Mouse (Mus musculus): Measurements from ENCODE around the gene Ophn1. TPM values are rescaled to one million over a fixed set of nuclear protein-coding genes. Genes with fewer than 3 reads are reported as not detected.

The Ophn1 gene
- 1.5 TPM for total RNA-seq (2023)

DNA sequence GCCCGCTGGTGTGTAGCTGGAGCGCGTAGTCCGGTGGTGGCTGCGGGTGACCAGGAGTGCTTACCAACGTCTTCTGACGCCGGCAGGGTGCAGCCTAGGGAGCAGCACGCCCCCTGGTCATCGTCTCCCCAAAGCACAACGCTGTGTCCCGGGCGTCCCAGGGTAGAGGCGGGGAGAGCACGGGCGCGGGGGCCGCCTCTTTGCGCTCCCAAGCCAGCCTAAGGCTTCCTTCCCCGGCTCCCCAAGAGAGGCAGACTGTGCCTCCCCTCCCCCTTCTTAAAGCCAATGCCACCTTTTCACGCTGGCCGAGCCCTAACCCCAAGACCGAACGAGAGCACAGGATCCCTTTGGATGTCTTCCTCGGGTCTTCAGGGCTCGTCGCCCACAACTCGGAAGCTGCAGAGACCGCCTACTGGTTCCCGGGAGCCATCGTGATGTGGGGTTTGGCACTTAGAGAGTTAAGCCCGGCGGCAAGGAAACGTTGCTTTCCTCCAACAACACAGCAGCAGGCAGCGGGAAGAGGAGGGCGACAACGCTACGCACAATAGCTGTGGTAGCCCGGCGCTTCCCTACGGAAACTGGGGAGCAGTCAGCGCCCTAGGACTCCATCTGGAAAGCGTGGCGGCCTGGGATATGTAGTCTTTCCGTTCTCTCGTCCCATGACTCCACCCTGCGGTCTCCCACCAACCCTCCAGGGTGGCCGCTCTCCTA is at the start of gene Ophn1:
Ophn1 (minus strand) TSS at position 620 of the 711 bp plus-strand sequence.

DNA sequence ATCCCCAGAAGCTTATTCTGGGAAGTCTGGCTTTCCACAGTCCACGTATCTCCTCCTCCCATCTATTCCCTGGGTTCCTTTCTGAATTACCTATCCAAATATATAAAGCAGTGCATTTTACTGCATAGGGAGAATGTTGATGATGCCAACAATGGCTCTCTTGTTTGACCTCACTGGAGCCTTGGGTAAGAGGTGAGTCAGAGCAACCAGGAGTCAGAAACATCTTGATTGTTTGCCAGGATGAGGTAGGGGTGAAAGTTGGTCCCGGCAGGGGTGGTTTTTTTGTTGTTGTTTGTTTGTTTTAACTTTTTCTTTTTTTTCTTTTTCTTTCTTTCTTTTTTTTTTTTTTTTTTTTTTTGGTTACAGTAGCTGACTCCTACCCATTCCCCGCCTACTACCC is 45.3 kb upstream of the Ophn1 start, which contains the start of gene Yipf6:
Yipf6 (plus strand) TSS at position 216 of the 400 bp plus-strand sequence.

Other genes with a start within 250 kb of the Ophn1 start
- gene Yipf6, start 45.3 kb upstream of the Ophn1 start, total RNA-seq (2023): 33.3 TPM
- 0.38 TPM for gene Stard8, start 112.2 kb upstream of the Ophn1 start, total RNA-seq (2023)
- gene Efnb1, start 245.1 kb upstream of the Ophn1 start, total RNA-seq (2023): 1.7 TPM